Mouse (Mus musculus): Measurements from ENCODE around the gene Tcap.

Gene Tcap

DNA sequence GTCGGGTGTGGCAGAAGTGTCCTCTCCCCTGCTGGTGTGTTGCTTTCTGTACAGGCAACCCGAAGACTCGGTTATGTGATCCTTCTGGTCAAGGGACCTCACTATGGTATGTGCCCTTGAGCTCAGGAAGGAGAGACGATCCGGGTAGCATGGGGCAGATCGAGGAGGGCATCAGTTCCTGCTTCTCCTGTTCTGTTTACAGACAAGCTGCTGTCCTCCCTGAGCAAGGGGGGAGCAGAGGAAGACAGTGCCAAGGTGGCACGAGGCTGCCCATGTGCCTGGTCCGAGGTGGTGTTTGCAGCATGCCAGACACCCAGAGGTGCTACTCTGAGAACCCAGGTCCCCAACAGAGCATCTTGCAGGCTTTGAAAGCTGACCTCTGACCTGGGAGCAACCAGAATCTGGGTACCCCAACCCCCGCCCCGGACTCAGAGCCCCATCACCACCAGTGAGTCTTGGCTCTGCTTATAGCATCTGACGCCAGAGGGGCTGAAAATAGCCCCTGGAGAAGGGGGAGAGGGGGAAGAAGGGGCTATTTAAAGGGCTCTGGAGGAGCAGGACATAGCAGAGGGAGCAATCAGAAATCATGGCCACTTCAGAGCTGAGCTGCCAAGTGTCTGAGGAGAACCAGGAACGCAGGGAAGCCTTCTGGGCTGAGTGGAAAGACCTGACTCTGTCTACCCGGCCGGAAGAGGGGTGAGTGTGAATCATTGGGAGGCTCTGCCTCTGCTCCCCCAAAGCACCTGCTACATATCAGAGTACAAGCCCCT is at the start of gene Tcap:
Gene Tcap (plus strand): TSS at position 551 of the 770 bp plus-strand sequence.
- no peak for DNase-seq

DNA sequence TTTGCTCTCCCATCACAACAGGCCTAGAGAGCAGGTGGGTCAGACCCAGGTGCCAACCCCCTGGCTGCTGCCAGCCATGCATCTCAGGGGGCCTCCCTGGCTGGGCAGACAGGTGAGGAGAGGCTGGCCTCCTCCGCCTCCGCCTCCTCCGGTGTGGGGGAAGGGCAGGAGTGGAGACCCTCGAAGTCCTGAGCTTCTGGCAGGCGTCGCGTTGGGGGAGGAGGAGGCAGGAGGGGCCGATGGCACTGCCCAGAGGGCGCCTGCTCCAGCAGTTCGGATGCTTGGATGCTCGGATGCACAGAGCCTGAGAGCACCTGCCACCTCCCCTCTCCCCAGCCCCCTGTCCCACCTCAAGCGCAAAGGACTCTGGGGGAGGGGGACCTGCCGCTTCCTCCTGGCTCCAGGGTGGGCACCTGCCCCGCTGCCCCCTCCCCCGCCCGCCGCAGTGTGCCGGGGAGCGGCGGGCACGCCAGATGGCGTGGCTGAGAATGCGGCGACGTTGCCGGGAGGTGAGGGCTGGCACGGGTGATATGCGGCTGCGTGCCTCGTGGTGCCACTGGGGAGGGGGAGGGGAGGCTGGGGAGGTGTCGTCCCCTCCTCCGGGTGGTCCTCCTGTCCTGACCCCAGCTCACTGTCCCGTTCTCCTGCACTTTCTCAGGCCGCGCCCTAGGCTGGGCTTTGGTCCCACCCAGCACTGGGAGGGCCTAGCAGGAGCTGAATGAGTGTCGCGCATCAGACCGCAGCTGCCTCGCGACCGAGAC is 49.5 kb upstream of the Tcap start:
- DNase-seq = no peak

DNA sequence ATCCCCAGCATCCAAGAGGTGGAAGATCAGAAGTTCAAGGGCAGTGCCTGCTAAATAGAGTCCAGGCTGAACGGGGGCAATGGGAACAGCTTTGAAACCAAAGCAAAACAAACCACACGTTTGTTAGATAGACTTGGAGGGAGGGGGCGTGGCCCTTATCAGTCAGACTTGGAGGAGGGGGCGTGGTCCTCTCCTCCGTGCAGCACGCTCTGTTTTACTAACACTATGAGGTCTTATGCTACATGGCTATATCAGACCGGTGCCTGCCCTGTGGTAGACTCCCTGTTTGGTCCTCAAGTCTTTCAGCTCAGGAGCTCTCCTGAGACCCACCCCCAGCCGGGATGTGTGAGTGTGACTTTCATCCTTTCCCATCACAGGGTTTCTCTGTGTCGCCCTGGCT is 48.4 kb upstream of the Tcap start:
- no peak for DNase-seq

DNA sequence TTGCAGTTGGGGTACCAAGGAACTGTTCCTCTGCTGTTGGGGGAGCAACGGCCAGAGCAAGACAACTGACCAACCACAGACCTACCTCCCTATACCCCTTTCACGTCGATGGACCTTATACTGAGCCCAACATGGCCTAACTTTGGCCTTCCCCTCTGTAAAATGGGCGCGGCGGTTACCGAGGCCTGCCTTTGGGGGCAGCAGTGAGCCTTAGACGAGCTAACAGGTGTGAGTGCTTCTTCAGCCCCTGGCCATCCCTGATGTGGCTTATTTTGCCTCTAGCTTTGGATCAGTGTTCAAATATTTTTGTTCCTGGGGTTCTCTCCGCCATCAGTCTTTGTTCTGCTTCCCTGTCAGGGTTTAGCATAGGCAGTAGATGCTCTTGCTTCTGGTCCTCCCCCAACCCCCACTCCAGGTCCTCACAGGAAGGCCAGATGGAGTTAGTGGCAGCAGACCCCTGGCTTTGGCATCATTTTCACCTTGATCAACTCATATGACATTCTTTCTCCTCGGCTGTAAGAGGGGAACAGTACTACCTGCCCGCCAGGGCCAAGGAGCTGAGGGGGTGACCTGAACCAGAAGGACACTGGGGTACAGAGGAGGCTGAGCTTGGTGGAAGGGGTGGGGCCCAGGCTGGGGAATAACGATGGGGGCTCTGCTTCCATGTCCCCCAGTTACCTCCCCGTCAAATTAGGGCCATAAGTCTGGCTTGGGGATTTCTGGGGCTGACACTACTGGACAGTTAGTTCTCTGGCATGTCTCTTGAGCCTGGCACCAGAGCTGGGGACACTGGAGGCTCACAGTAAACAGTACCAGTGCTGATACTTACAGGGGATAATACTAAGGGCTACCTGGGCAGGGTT is 47.1 kb upstream of the Tcap start:
- DNase-seq = no peak

DNA sequence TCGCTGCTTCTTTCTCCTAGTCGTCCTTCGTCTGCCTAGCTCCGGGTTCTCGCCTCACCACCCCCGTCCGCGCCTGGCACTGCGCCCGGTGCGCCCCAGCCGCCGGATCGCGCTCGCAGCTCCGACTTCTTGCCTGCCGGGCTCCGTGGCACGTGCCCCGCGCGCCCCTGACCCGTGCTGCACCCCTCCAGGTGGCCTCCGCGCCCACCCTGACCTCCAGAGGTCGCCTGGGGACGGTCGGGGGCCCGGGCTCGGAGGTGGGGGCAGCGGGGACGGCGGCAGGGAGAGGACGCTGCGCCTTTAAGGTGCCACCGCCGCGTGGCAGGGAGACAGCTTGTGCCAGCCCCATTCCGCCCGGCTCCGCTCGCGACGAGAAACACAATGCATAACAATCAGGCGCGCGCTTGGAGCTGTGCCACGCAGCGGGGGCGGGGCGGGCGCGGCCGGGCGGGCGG is 45.1 kb upstream of the Tcap start:
- DNase-seq = peak; percentile 58

DNA sequence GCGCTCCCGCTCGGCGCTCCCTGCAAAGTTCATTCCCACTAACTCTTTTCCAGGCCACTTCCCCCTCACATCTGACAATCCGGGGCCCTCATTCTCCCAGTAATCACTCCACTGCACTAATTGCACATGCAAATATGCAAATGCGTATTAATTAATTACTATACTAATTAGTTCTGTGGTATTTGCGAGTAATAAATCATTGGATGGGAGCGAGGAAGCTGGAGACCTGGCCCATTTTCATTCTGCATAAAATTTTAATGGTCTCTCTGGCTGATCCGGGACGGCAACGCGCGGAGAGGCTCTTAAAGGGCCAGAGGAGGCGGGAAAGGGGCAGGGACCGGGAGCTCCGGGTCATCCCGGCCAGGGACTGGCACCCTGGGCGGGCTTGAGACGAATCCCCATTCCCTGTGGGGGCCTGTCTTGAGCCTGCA is 44.5 kb upstream of the Tcap start:
- DNase-seq = no peak

DNA sequence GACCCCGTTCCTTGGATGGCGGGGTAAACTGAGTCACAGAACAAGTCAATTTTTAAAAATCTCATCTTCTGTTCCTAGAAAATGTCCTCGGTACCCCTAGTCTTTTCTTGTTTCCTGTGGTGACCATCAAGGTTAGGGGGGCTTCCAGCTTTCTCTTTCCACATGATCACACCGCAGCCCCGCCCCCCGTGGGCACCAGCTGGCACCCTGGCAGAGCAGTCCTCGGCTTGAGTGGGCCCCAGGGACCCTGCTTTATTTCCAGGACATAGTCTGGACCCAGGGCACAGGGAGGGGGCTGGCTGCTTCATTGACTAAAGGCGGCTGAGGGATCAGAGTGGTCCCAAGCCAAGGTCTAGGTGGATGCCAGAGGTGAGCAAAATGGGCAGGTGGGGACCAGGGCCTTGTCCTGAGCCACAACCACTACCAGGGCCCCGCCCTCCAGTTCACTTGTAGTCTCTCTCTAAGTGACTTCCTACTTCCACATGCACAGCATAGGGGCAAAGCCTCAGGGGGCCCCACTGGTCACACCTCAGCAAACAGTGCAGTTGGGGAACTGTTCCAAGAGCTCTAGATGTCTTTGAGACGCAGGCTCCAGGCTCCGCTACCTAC is 43.8 kb upstream of the Tcap start:
- DNase-seq = no peak

DNA sequence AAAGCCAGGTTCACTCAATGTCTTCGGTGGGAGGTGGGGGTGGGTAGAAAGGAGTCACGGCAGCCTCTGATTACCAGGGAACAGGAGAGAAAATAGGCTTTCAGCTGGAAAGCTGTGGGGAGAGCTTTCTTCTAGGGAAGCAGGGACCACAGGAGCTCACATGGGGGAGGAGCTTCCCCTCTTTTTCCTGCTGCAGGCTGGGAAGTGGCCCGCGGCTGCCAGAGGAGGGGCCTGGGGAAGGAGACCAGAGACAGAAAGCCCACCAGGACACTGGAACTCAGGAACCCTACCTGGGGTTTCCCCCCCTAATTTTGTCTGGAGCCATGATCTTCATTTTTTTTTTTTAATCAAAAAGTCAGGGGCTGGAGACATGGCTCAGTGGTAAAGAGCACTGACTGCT is 43.0 kb upstream of the Tcap start:
- DNase-seq = no peak

DNA sequence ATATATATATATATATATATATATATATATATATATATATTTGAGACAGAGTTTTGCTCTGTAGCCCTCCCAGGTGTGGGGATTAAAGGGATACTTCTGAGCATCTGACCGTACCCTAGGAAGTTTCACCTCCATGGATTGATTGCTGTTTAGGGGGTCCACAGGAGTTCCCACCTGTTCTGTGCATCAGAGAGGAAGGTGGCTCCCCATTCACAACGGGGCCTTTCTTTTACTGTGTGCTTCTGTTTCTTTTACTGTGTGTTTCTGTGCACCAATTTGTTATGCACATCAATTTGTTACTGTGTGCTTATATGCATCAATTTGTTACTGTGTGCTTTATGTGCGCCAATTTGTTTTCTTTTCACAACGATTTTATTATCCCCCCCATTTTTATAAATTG is 42.4 kb upstream of the Tcap start:
- DNase-seq = no peak

DNA sequence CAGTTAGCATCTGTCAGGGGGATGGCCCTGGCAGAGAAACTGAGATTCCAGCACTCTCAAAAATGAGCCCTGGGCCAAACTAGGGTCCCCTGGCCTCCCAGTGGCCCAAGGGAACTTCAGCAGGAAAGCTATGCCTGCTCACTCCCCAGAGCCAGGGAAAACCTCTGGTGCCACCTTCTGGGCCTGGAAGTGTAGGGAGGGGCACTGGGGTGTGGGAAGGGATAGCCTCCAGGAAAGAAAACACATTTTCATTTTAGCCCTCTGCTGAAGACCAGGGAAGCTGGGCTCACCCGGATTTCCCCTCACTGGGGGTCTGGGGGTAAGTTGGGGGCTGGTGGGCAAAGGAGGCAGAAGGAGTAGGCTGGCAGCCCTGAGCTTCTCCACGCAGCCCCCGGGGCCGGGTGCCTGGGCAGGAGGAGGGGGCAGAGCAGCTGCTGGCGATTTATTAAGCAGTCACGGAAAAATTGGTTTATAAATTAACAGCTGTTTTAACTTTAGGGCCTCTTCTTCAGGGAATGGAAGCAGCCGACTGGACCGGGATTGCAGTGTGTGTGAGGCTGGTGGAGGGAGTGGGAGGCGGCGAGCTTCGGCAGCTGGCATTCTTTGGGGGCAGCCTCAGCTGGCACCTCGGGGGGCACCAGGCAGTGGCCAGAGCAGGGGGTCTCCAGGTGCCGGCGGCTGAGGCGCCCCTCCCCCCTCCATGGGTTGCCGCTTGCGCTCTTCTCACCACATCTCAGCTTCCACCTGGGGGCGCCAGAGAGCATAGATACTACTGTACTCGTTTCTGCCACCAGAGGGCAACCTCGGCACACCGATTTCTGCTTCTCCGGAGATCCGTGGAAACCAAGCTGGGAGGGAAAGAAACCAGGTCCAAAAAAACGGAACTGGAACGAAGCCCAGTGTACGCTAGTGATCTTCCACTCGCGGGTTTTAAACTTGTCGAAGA is 41.3 kb upstream of the Tcap start:
- peak; percentile 98 for DNase-seq

DNA sequence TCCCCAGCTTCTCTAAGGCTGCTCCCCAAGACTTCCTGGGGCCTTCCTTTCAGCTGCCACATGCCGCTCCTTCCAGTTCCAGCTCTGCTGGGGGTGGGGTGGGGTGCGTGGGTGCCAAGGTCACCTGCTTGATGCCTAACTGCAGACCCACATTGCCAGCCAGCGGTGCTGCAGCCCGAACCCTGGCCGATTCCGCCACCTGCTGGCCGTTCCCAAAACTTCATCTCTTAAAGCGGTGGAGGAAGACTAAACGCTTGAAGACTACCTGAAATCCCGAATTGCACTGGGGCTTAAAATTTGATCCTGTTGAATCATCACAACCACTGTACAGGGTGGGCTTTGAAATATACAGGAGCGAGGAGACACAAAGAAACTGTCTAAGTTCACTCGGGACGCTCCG is 38.4 kb upstream of the Tcap start:
- peak; percentile 87 for DNase-seq

DNA sequence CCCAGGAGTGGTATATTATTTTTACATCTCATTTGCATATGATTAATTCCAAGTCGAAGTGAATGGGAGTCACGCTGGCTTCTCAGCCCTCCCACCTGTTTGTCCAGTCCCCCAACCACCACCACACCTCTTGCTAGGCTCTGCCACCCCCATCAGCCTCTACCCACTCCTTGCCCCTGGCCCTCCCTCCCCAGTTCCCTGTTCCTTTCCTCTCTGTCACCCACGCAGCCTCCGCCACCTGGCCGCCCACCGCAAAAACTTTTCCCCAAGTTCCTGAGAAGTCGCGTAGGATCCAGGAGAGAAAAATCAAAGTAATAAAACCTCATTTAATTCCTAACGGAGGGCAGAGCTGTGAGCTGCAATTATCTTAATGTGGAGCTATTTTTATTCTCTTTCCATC is 37.4 kb upstream of the Tcap start:
- DNase-seq = no peak

DNA sequence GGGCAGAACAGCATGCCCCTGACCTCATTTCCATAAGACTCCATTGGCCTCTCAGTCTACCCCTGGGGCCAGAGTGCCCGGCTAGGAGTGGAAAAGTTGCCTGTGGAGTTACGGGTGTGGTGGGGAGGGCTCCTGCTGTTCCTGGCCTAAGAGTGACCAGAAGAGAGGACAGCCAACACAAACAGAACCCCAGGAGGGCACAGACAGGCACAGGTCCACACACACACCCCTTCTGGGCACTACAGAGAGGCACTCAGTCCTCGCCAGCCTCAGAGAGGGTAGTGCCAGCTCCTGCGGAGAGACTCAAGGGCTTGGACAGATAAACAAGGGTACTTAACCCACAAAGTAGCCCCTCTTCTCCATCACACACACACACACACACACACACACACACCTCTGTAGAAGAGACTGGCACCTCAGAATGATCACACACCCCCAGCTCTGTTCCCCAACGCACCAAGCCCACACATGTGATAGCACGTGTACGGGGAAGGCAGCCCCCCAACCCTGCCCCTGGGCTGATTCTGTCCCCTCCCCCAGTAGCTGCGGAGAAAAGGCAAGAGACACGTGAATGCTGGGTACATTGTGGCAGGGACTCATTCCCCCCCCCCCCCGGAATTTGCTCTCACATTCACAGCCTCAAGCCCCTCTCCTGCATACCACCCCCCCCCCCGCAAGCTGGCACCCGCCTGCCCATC is 36.1 kb upstream of the Tcap start:
- peak; percentile 59 for DNase-seq

DNA sequence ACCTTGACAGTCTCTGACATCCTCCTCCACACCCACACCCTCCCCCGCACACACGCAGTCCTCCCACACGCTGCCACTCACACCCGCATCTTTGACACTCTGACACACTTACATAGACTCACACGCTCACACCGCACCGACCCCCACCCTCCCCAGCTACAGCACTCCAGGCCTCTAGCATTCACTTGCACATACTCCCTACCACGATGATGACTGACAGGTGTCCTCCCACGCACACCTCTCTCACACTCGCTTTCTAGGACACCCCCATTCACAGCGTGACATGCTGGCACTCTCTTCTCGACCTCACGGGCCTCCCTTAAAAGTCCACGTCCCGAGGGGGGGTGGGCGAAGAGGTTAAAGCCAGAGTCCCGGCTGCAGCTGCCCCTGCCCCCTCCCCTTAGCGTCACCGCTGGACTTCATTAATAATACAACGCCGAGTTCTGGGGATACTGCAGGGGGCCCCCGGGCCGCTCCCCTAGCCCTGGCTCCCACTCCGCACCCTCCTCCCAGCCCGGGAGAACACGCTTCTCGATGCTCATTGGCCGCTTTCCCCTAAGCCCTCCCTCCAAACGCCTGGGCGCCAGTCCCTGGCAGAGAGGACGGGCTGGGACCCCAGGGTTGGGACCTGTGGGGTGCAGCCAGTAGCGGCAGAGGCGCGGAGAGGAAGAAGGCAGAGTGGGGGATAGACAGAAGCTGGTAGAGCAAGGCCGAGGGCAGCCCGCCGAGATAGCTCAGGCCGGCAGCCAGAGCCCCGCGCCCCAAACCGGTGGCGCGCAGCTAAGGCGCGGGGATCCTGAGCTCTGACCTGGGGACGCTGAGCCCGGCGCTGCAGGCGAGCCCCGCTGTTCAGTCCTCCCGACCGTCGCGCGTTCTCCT is 35.3 kb upstream of the Tcap start, which contains the start of gene Ppp1r1b:
Gene Ppp1r1b (plus strand): TSS at position 322 of the 879 bp plus-strand sequence.
- peak; percentile 56 for DNase-seq

DNA sequence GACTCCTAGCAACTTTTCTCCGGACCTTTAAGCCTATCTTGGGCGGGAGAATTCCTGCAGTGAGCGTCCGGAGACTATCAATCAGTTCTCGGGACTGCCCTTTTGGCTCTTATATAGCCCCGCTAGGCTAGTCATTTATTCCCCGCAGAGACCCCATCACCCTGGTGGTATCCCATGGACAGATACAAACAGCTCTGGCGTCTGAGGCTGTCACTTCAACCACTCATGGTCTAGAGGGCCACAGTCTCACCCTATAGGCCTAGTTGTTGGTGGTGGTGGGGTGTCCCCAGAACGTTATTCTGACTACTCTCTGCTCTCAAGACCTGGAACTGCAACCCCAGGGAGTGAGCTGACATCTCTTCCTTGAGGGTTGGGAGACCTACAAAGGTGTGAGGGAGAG is 34.3 kb upstream of the Tcap start:
- no peak for DNase-seq

DNA sequence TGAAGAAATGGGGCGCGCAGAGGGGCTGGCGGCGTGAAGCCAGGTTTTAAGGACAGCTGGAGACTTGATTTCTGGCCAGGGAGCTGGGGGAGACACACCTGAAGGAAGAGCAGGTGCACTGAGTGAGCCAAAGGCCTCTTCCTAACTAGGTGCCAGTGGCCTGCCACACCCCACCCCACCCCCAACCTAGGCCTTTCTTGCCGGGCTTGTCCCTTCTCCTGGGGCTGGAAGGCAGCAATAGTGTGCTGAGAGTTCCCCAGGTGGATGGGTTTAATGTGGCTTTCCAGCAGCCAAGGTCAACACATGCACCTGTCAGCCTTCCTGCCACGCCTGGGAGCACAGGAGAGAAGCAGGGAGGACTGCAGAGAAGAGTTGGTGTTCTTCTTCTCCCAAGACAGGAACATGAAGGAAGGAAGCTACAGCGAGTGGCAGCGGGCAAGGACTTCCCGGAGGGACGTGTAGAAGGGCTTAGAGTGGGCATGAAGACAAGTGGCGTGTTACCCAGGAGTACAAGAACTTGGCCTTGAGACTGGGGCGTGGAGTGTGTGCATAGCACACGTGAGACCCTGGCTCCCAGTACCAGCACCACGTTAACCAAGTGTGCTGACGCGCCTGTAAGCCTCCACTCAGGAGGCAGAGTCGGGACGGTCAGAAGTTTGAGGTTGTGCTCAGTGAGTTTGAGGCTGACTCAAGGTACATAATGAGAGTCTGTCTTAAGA is 31.2 kb upstream of the Tcap start:
- no peak for DNase-seq

DNA sequence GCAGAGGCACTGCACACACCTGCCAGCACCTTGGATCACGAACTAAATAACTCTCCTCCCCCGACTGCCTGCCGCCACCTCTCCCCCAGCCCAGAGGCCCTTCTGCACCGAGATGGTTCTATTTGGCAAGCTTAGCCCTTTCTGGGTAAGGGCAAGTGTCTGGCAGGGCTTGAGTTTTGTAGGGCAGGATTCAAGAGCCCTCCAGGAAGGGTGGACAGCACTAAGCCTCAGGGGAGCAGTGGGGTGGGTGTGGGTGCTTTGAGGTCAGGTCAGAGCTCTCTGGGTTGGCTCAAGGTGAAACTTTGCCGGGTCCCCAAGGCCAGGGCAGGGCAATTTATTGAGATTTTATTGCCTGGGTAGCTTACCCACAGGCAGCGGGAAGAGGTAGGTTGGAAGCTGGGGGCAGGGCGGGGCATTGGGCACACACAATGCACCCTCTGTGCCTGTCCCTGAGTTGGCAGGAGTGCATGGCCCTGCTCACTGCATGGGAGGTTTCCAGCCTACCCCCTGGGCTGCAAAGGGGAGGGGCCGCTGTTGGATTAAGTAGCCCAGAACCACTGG is 29.9 kb upstream of the Tcap start:
- peak; percentile 72 for DNase-seq

DNA sequence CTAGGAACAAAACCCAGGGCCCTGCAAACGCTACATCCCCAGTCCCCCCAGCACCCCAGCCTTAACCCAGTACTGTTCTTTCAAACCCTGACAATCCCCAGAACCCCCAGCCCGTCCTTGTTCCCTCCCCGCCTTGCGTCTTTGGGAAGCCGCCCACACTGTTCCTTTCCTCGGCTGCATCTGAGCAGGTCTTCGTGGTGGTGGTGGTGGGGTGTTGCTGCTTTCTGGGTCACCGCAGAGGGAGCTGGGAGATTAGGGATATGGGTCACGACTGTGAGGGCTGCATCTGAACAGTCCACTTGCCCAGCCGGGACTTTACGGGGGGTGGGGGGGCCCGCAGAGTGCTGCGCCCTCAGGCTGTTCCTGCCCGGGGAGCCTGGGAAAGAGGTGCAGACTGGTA is 29.2 kb upstream of the Tcap start:
- DNase-seq = no peak

Data from kidney, adult 9 months (tissue).